Mouse (Mus musculus) intestine, postnatal 0 days (tissue): ENCODE measurements around the gene Ssr1. TPM values are rescaled to one million over a fixed set of nuclear protein-coding genes. Genes with fewer than 3 reads are reported as not detected.

Source experiments
- ATAC-seq: fragments of 200-750 bp; cut with Nextera tagmentation; 2 replicates; pipeline ENCODE4 v1.8.0; 2017; ENCODE audit warnings: mild to moderate bottlenecking, moderate TSS enrichment, moderate library complexity
- H3K27ac ChIP-seq: fragments of 300-500 bp; sonication (generic); 2 replicates; pipeline ENCODE4 v1.5.1; 2014; ENCODE audit warnings: mild to moderate bottlenecking, low read depth, low read length, moderate library complexity
- H3K27me3 ChIP-seq: fragments of 300-500 bp; sonication (generic); replicated peaks from 2 replicates; pipeline ENCODE4 v1.6.1; 2014; ENCODE audit warnings: low read length, mixed read lengths; ENCODE audit not compliant: control insufficient read depth, insufficient read depth
- H3K36me3 ChIP-seq: fragments of 300-500 bp; sonication (generic); 2 replicates; pipeline ENCODE4 v1.6.1; 2014; ENCODE audit warnings: mild to moderate bottlenecking, moderate library complexity; ENCODE audit not compliant: control insufficient read depth, insufficient read depth
- H3K4me1 ChIP-seq: fragments of 300-500 bp; sonication (generic); replicated peaks from 2 replicates; pipeline ENCODE4 v1.6.1; 2014; ENCODE audit warnings: antibody characterized with exemption, low read length, mixed read lengths; ENCODE audit not compliant: control insufficient read depth, insufficient read depth
- H3K4me2 ChIP-seq: fragments of 300-500 bp; sonication (generic); replicated peaks from 2 replicates; pipeline ENCODE4 v1.6.1; 2014; ENCODE audit warnings: low read depth, mild to moderate bottlenecking, moderate library complexity
- H3K4me3 ChIP-seq: fragments of 300-500 bp; sonication (generic); 2 replicates; pipeline ENCODE4 v1.5.1; 2014; ENCODE audit warnings: low read depth, low read length
- H3K9ac ChIP-seq: fragments of 300-500 bp; sonication (generic); 2 replicates; pipeline ENCODE4 v1.6.1; 2014; ENCODE audit warnings: mild to moderate bottlenecking, low read depth, low read length
- H3K9me3 ChIP-seq: fragments of 300-500 bp; sonication (generic); 2 replicates; pipeline ENCODE4 v1.6.1; 2016; ENCODE audit warnings: mixed run types; ENCODE audit not compliant: control insufficient read depth
- CTCF ChIP-seq: sonication (generic); IDR thresholded peaks from 2 replicates; pipeline ENCODE4 v1.5.1; 2016; ENCODE audit warnings: low read depth, mild to moderate bottlenecking, control low read depth, antibody characterized with exemption, moderate library complexity
- WGBS: fragments of 180-500 bp; shearing (Covaris S2); extraction: QIAGEN DNeasy Blood & Tissue Kit; methylation state at CpG from one replicate; pipeline ENCODE4 v1.1.7; 2014; 5-methylcytosine and 5-hydroxymethylcytosine counted together
- polyA plus RNA-seq: library from polyadenylated mRNA; unstranded; fragments of >200 nt; fragmentation: Nextera tagmentation; extraction: Ambion mirVana; gene quantifications from 2 replicates; pipeline ENCODE4 v1.2.1, GENCODE M21; 2015

Ssr1 gene
- polyA plus RNA-seq, 1 experiment from 2014 or later = 77.9 TPM

GRCm38 (mm10) chr13:37992638-37993371 is 1.2 kb downstream of the Ssr1 start:
- Histone ChIP-seq H3K4me2 (peak overlapping the region; percentile 75), H3K9me3 (no peaks in the 10 kb centered on the region), H3K4me1 (0 out of 2 replicates have a peak, but pooled peaks cover 7% of the 10 kb centered on the region), H3K4me3 (peak overlapping the region; percentile 100), H3K27ac (no peak overlapping the region), H3K9ac (peak overlapping the region; percentile 99), H3K36me3 (peaks cover 24% of the 10 kb centered on the region), H3K27me3 (no peaks in the 10 kb centered on the region)
- no peak for TF ChIP-seq CTCF
- 6% methylated on average over 10 of the region's 10 CpGs for WGBS
- ATAC-seq = no peak

DNA sequence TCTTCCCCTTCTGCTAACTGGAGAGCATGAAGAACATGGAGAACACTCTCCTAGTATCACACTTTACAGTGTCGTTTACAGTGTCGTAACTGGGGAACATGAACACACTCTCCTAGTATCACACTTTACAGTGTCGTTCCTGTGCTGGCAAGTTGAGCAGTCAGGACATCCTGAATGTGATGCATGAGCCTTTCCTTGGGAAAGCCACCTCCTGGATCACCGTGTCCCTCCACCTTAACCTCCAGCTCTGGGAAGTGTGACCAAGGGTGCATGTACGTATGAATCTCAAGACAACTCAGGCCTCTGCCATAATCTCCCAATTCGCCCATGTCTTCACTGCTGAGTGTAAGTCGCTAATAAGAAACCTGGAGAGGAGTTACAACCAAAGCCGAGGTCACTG is 4.3 kb downstream of the Ssr1 start:
- no peaks in the 10 kb centered on the region for H3K27me3 ChIP-seq
- H3K9ac ChIP-seq = no peak overlapping the region
- H3K4me1 ChIP-seq = 0 out of 2 replicates have a peak, but pooled peaks cover 7% of the 10 kb centered on the region
- peaks cover 52% of the 10 kb centered on the region for H3K36me3 ChIP-seq
- H3K27ac ChIP-seq = peak overlapping the region; percentile 15; the same call in 1 of the 2 replicates
- no peak overlapping the region for H3K4me2 ChIP-seq
- WGBS = 90% methylated on average over 8 of the region's 8 CpGs
- no peaks in the 10 kb centered on the region for H3K9me3 ChIP-seq
- no peak for ATAC-seq
- TF ChIP-seq CTCF = no peak
- no peak overlapping the region for H3K4me3 ChIP-seq

GRCm38 (mm10) chr13:37986166-37986565 is 7.9 kb downstream of the Ssr1 start:
- H3K4me2 ChIP-seq = no peak overlapping the region
- no peak overlapping the region for H3K27ac ChIP-seq
- no peaks in the 10 kb centered on the region for H3K27me3 ChIP-seq
- H3K9ac ChIP-seq = no peak overlapping the region
- no peak for TF ChIP-seq CTCF
- no peaks in the 10 kb centered on the region for H3K9me3 ChIP-seq
- H3K36me3 ChIP-seq = peaks cover 80% of the 10 kb centered on the region
- no peaks in the 10 kb centered on the region for H3K4me1 ChIP-seq
- ATAC-seq = no peak
- 84% methylated on average over 10 of the region's 10 CpGs for WGBS
- no peak overlapping the region for H3K4me3 ChIP-seq

GRCm38 (mm10) chr13:37981063-37981462 is 13.0 kb downstream of the Ssr1 start:
- Histone ChIP-seq H3K4me2 (no peak overlapping the region), H3K4me1 (no peaks in the 10 kb centered on the region), H3K27ac (no peak overlapping the region), H3K36me3 (peaks cover 81% of the 10 kb centered on the region), H3K9ac (no peak overlapping the region), H3K4me3 (no peak overlapping the region), H3K9me3 (no peaks in the 10 kb centered on the region), H3K27me3 (no peaks in the 10 kb centered on the region)
- no peak for ATAC-seq
- TF ChIP-seq CTCF = no peak
- 89% methylated on average over 5 of the region's 5 CpGs for WGBS

DNA sequence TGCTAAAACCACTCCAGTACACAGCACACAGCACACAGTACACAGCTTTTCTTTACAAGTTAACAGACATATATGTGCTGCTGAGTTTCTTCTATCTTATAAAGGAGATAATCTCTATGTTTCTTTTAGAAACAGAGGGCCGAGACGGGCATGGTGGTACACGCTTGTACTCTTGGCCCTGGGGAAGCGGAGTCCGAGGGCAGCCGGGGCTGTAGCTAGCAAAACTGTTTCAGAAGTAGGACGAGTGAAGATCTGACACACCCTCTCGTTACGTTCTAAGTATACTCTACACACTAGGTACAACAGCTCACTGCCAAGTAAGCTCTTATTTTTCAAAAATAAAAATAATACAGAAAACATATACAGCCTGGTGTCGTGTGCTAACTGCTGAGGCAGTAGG is 13.7 kb downstream of the Ssr1 start:
- no peak overlapping the region for H3K27ac ChIP-seq
- no peak overlapping the region for H3K4me3 ChIP-seq
- H3K9ac ChIP-seq = no peak overlapping the region
- TF ChIP-seq CTCF = no peak
- 91% methylated on average over 10 of the region's 10 CpGs for WGBS
- H3K4me1 ChIP-seq = no peaks in the 10 kb centered on the region
- H3K9me3 ChIP-seq = no peaks in the 10 kb centered on the region
- no peak for ATAC-seq
- peaks cover 80% of the 10 kb centered on the region for H3K36me3 ChIP-seq
- H3K4me2 ChIP-seq = no peak overlapping the region
- H3K27me3 ChIP-seq = no peaks in the 10 kb centered on the region

GRCm38 (mm10) chr13:37979506-37979905 is 14.5 kb downstream of the Ssr1 start:
- Histone ChIP-seq H3K4me2 (no peak overlapping the region), H3K4me1 (no peaks in the 10 kb centered on the region), H3K9ac (no peak overlapping the region), H3K27me3 (no peaks in the 10 kb centered on the region), H3K27ac (no peak overlapping the region), H3K36me3 (peaks cover 78% of the 10 kb centered on the region), H3K9me3 (no peaks in the 10 kb centered on the region), H3K4me3 (no peak overlapping the region)
- TF ChIP-seq CTCF = no peak
- WGBS = 95% methylated on average over 12 of the region's 12 CpGs
- ATAC-seq = no peak
